Mouse (Mus musculus) G1E (cell line): ENCODE results near the gene Foxn1. TPM values are rescaled to one million over a fixed set of nuclear protein-coding genes. Genes with fewer than 3 reads are reported as not detected.

Experiments
- ATAC-seq: 2 replicates; pipeline ENCODE4 v1.8.0; 2016; ENCODE audit warnings: mild to moderate bottlenecking; ENCODE audit not compliant: insufficient number of reproducible peaks, poor library complexity, low FRiP score, severe bottlenecking; ENCODE audit errors: extremely low read depth
- DNase-seq: peaks from one replicate; pipeline ENCODE4 v3.0.0; 2012; ENCODE audit warnings: low spot score
- H3K27me3 ChIP-seq: 2 replicates; pipeline ENCODE4 v1.6.1; 2012; ENCODE audit warnings: mild to moderate bottlenecking, low read length, inconsistent platforms; ENCODE audit not compliant: insufficient read depth
- H3K36me3 ChIP-seq: replicated peaks from 2 replicates; pipeline ENCODE3; 2012; ENCODE audit warnings: mild to moderate bottlenecking, inconsistent platforms
- H3K4me1 ChIP-seq: 2 replicates; pipeline ENCODE4 v1.6.1; 2012; ENCODE audit warnings: low read depth, low read length, inconsistent platforms, mixed read lengths; ENCODE audit not compliant: insufficient read depth
- H3K4me3 ChIP-seq: 2 replicates; pipeline ENCODE4 v1.5.1; 2012; ENCODE audit warnings: low read depth, mild to moderate bottlenecking, inconsistent platforms, low read length, moderate library complexity, mixed read lengths
- H3K9me3 ChIP-seq: replicated peaks from 2 replicates; pipeline ENCODE4 v1.6.1; 2012; ENCODE audit warnings: inconsistent platforms
- CTCF ChIP-seq: IDR thresholded peaks from 2 replicates; pipeline ENCODE4 v1.5.1; 2012; ENCODE audit warnings: low read depth, low read length, inconsistent platforms, mixed read lengths
- GATA1 ChIP-seq: IDR thresholded peaks from 2 replicates; pipeline ENCODE4 v1.6.1; 2012; ENCODE audit warnings: borderline replicate concordance, low read length, inconsistent platforms, mixed read lengths
- GATA2 ChIP-seq: IDR thresholded peaks from 2 replicates; pipeline ENCODE4 v1.6.1; 2012; ENCODE audit warnings: low read depth, low read length, inconsistent platforms, borderline replicate concordance
- POLR2AphosphoS5 ChIP-seq: IDR thresholded peaks from 2 replicates; pipeline ENCODE4 v1.6.1; 2012; ENCODE audit warnings: low read depth, low read length, inconsistent platforms; ENCODE audit not compliant: insufficient replicate concordance
- TAL1 ChIP-seq: conservative IDR thresholded peaks from 2 replicates; pipeline ENCODE4 v1.6.1; 2012; ENCODE audit warnings: low read depth, low read length, inconsistent platforms, mixed read lengths
- polyA plus RNA-seq: library from polyadenylated mRNA; stranded (reverse); fragments of >175 nt; gene quantifications from 2 replicates; pipeline ENCODE4 v1.2.3, GENCODE M21; 2012
- total RNA-seq, 2 experiments: library from RNA; stranded (forward) in 1 of 2; stranded (reverse) in 1 of 2; fragments of 200-1000 nt in 1 of 2; fragments of >200 nt in 1 of 2; fragmentation: Nextera tagmentation in 1 of 2; gene quantifications; 2 replicates each; pipeline ENCODE4 v1.2.3; 2014 to 2017

The Foxn1 gene
- not detected in 2 replicates for total RNA-seq (2014; fragmentation: Nextera tagmentation)
- 0.05 TPM in 1 of 2 replicates, not detected in the other for total RNA-seq (2017)
- not detected in 2 replicates for polyA plus RNA-seq

- Histone ChIP-seq H3K4me3 (no peak within 1 kb of the TSS), H3K9me3 (no peaks in the 10 kb centered on the region), H3K27me3 (peaks cover 22% of the 10 kb centered on the region), H3K4me1 (no peaks in the 10 kb centered on the region), H3K36me3 (no peaks in the 10 kb centered on the region)
- ATAC-seq = no peak
- no peak for TF ChIP-seq GATA2
- TF ChIP-seq GATA1 = no peak
- no peak for TF ChIP-seq TAL1
- no peak for TF ChIP-seq CTCF
- DNase-seq = no peak
Observed at GRCm38 (mm10) chr11:78386508-78387043, at the start of gene Foxn1. TSS of gene Foxn1 (minus strand) at chr11:78386558.

GRCm38 (mm10) chr11:78435776-78436349 lies 49.5 kb upstream of the Foxn1 start:
- H3K4me1 ChIP-seq = peaks cover 5% of the 10 kb centered on the region
- peaks cover 24% of the 10 kb centered on the region for H3K27me3 ChIP-seq
- ATAC-seq = no peak
- no peaks in the 10 kb centered on the region for H3K9me3 ChIP-seq
- DNase-seq = peak; percentile 30
- TF ChIP-seq POLR2AphosphoS5 (no peak), TAL1 (no peak), CTCF (peak; percentile 59; the same call in 1 of the 2 replicates)
- no peak overlapping the region for H3K4me3 ChIP-seq
- H3K36me3 ChIP-seq = no peaks in the 10 kb centered on the region

- ATAC-seq = no peak
- Histone ChIP-seq H3K9me3 (no peaks in the 10 kb centered on the region), H3K36me3 (no peaks in the 10 kb centered on the region), H3K4me1 (peaks cover 5% of the 10 kb centered on the region), H3K27me3 (peaks cover 27% of the 10 kb centered on the region), H3K4me3 (no peak overlapping the region)
- DNase-seq = no peak
- TF ChIP-seq POLR2AphosphoS5 (no peak), GATA1 (no peak), TAL1 (no peak), CTCF (no peak), GATA2 (no peak)
Observed at GRCm38 (mm10) chr11:78434052-78434451, 47.7 kb upstream of the Foxn1 start.

- no peaks in the 10 kb centered on the region for H3K36me3 ChIP-seq
- ATAC-seq (no peak), DNase-seq (no peak)
- H3K4me1 ChIP-seq = peaks cover 5% of the 10 kb centered on the region
- H3K9me3 ChIP-seq = no peaks in the 10 kb centered on the region
- H3K4me3 ChIP-seq = no peak overlapping the region
- peaks cover 34% of the 10 kb centered on the region for H3K27me3 ChIP-seq
- TF ChIP-seq TAL1 = no peak
- no peak for TF ChIP-seq GATA1
- TF ChIP-seq GATA2 = no peak
- TF ChIP-seq POLR2AphosphoS5 = no peak
- no peak for TF ChIP-seq CTCF
Observed at GRCm38 (mm10) chr11:78431176-78431575, 44.8 kb upstream of the Foxn1 start.

GRCm38 (mm10) chr11:78430195-78430878 lies 44.0 kb upstream of the Foxn1 start:
- DNase-seq = no peak
- no peaks in the 10 kb centered on the region for H3K9me3 ChIP-seq
- H3K36me3 ChIP-seq = no peaks in the 10 kb centered on the region
- H3K4me3 ChIP-seq = no peak overlapping the region
- TF ChIP-seq TAL1 (no peak), GATA2 (no peak), POLR2AphosphoS5 (no peak), CTCF (no peak), GATA1 (no peak)
- H3K27me3 ChIP-seq = peaks cover 37% of the 10 kb centered on the region
- H3K4me1 ChIP-seq = no peaks in the 10 kb centered on the region; the same call in 1 of the 2 replicates
- no peak for ATAC-seq

- H3K27me3 ChIP-seq = peaks cover 44% of the 10 kb centered on the region
- DNase-seq (no peak), ATAC-seq (no peak)
- H3K36me3 ChIP-seq = no peaks in the 10 kb centered on the region
- no peaks in the 10 kb centered on the region for H3K9me3 ChIP-seq
- TF ChIP-seq GATA1 = no peak
- no peak for TF ChIP-seq POLR2AphosphoS5
- TF ChIP-seq TAL1 = no peak
- TF ChIP-seq GATA2 = no peak
- no peak for TF ChIP-seq CTCF
- H3K4me3 ChIP-seq = no peak overlapping the region
- no peaks in the 10 kb centered on the region; the same call in 1 of the 2 replicates for H3K4me1 ChIP-seq
Observed at GRCm38 (mm10) chr11:78428309-78428708, 42.0 kb upstream of the Foxn1 start.
